Mouse (Mus musculus) ES-E14 (cell line): ENCODE data around the gene Dnajb5. TPM values are rescaled to one million over a fixed set of nuclear protein-coding genes. Genes with fewer than 3 reads are reported as not detected.

Experiments
- DNase-seq: peaks from one replicate; pipeline ENCODE4 v3.0.0-alpha.2; 2013; ENCODE audit warnings: low read depth, low spot score
- H3K27ac ChIP-seq: 2 replicates; pipeline ENCODE4 v1.5.1; 2012; ENCODE audit warnings: low read depth, mild to moderate bottlenecking, low read length, moderate library complexity, mixed read lengths; ENCODE audit not compliant: poor library complexity, insufficient read depth, severe bottlenecking
- H3K36me3 ChIP-seq: 2 replicates; pipeline ENCODE4 v1.6.1; 2012; ENCODE audit warnings: mild to moderate bottlenecking, low read length, moderate library complexity, mixed read lengths; ENCODE audit not compliant: control insufficient read depth, poor library complexity, insufficient read depth, severe bottlenecking
- H3K4me1 ChIP-seq, 2 experiments: fragments of 150-350 bp in 1 of 2; sonication (generic) in 1 of 2; 2 replicates each; pipeline ENCODE4 v1.6.1; 2012; ENCODE audit warnings: low read length in 2 of 2, mild to moderate bottlenecking in 1 of 2, mixed read lengths in 1 of 2; ENCODE audit not compliant: control insufficient read depth in 2 of 2, insufficient read depth in 2 of 2, poor library complexity in 1 of 2
- H3K4me3 ChIP-seq, 2 experiments: fragments of 150-350 bp in 1 of 2; sonication (generic) in 1 of 2; 2 replicates each; pipeline ENCODE4 v1.5.1; 2012; ENCODE audit warnings: low read length in 2 of 2, low read depth in 1 of 2, mild to moderate bottlenecking in 1 of 2, mixed read lengths in 1 of 2; ENCODE audit not compliant: insufficient read depth in 1 of 2, poor library complexity in 1 of 2, severe bottlenecking in 1 of 2
- H3K9ac ChIP-seq: 2 replicates; pipeline ENCODE4 v1.6.1; 2012; ENCODE audit warnings: low read depth, mild to moderate bottlenecking, low read length, mixed read lengths; ENCODE audit not compliant: poor library complexity, insufficient read depth, severe bottlenecking
- H3K9me3 ChIP-seq: fragments of 150-350 bp; sonication (generic); 2 replicates; pipeline ENCODE4 v1.6.1; 2012; ENCODE audit warnings: low read depth, mild to moderate bottlenecking, low read length; ENCODE audit not compliant: control insufficient read depth, insufficient read depth
- CHD2 ChIP-seq: IDR thresholded peaks from 2 replicates; pipeline ENCODE4 v1.6.1; 2014; ENCODE audit warnings: mild to moderate bottlenecking, low read depth, low read length, inconsistent platforms
- HCFC1 ChIP-seq: IDR thresholded peaks from 2 replicates; pipeline ENCODE4 v1.6.1; 2012; ENCODE audit warnings: low read length, inconsistent platforms, borderline replicate concordance; ENCODE audit not compliant: insufficient read depth
- MAFK ChIP-seq: IDR thresholded peaks from 2 replicates; pipeline ENCODE4 v1.6.1; 2014; ENCODE audit warnings: mild to moderate bottlenecking, low read depth, low read length, inconsistent platforms; ENCODE audit not compliant: insufficient read depth
- ZC3H11A ChIP-seq: IDR thresholded peaks from 2 replicates; pipeline ENCODE4 v1.6.1; 2012; ENCODE audit warnings: low read depth, mild to moderate bottlenecking, inconsistent platforms, low read length, borderline replicate concordance
- ZNF384 ChIP-seq: IDR thresholded peaks from 2 replicates; pipeline ENCODE4 v1.6.1; 2012; ENCODE audit warnings: low read depth, low read length, inconsistent platforms
- in situ Hi-C, 2 experiments: fragments of 600-800 bp; cut with MboI; formaldehyde crosslinking; loops; one replicate each; pipeline ENCODE4 v1.15.1; 2025; ENCODE audit warnings: low sequenced_read_pairs in 2 of 2, inconsistent platforms in 1 of 2; ENCODE audit not compliant: unreplicated experiment in 2 of 2
- total RNA-seq: library from RNA; depleted of rRNA; stranded (reverse); fragments of 300-350 nt; gene quantifications from 2 replicates; pipeline ENCODE4 v1.2.3, GENCODE M21; 2012

Dnajb5 gene
- total RNA-seq, 1 experiment: 13.3 TPM

DNA sequence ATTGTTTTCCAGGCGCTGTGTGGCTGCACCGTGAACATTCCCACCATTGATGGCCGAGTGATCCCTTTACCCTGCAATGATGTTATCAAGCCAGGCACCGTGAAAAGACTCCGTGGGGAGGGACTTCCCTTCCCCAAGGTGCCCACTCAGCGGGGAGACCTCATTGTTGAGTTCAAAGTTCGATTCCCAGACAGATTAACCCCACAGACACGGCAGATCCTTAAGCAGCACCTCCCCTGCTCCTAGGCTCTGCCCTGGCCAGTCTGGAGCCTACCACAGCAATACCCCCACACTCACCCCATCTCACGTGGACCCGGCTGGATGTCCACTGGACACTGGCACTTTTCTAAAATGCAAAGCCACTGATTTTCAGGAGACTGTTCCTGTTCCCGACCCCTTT, 7.7 kb downstream of the Dnajb5 start:
- Histone ChIP-seq H3K27ac (no peak overlapping the region), H3K4me1 (peaks cover 2 to 15% of the 10 kb centered on the region in 2 experiments; a peak in 3 of 4 replicates), H3K9ac (no peak overlapping the region), H3K4me3 (no peak overlapping the region), H3K9me3 (no peaks in the 10 kb centered on the region), H3K36me3 (peaks cover 14% of the 10 kb centered on the region; the same call in 1 of the 2 replicates)
- no peak for DNase-seq
- TF ChIP-seq ZNF384 (no peak), HCFC1 (no peak), ZC3H11A (no peak), CHD2 (no peak), MAFK (no peak)
- in situ Hi-C loops: no loop called here

DNA sequence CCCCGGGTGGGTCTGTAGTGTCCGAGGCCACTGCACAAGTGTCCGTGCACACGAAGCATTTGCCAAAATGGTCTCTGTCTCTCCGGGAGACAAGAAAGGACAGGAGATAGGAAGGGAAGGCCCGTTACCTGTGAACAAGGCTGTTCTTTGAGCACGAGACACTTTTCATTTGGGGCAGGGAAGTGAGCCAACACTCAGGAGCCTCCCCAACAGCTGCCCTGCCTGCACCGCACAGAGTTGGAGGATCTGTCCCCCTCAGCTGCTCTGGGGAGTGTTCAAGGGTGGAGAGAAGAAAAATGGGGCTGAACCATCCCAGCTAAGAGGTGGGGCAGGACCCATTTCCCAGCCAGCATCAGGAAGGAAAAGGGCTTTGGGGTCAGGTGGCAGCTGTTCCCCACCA, 8.4 kb downstream of the Dnajb5 start:
- DNase-seq: no peak
- no peak for TF ChIP-seq CHD2
- TF ChIP-seq ZC3H11A: no peak
- no peak for TF ChIP-seq ZNF384
- TF ChIP-seq MAFK: no peak
- TF ChIP-seq HCFC1: no peak
- no peak overlapping the region for H3K9ac ChIP-seq
- in situ Hi-C loops: no loop called here
- H3K36me3 ChIP-seq: peaks cover 14% of the 10 kb centered on the region; the same call in 1 of the 2 replicates
- no peaks in the 10 kb centered on the region for H3K9me3 ChIP-seq
- no peak overlapping the region for H3K27ac ChIP-seq
- H3K4me1 ChIP-seq: peaks cover 2 to 14% of the 10 kb centered on the region in 2 experiments; a peak in 3 of 4 replicates
- H3K4me3 ChIP-seq: no peak overlapping the region

DNA sequence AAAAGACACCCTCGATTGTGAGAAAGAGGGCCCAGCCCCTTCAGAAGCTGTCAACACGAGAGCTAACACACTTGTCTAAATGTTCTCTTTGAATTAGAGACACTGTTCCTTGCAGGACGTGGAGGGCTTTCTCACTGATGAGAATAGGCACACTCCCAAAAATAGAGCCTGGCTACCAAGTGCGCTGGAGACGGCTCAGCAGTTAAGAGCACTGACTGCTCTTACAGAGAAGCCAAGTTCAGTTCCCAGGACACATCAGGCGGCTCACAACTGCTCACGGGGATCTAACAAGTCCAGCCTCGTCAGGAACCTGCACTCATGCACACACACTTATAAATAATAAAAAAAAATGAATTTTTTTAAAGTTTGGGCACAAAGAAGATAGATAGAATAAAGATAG, 9.3 kb downstream of the Dnajb5 start:
- Histone ChIP-seq H3K4me3 (no peak overlapping the region), H3K27ac (no peak overlapping the region), H3K9me3 (no peaks in the 10 kb centered on the region), H3K9ac (no peak overlapping the region), H3K4me1 (peaks cover 2 to 5% of the 10 kb centered on the region in 2 experiments; a peak in 2 of 4 replicates), H3K36me3 (peaks cover 14% of the 10 kb centered on the region; the same call in 1 of the 2 replicates)
- TF ChIP-seq ZC3H11A (no peak), MAFK (no peak), CHD2 (no peak), ZNF384 (no peak), HCFC1 (no peak)
- in situ Hi-C loops: no loop called here
- no peak for DNase-seq

DNA sequence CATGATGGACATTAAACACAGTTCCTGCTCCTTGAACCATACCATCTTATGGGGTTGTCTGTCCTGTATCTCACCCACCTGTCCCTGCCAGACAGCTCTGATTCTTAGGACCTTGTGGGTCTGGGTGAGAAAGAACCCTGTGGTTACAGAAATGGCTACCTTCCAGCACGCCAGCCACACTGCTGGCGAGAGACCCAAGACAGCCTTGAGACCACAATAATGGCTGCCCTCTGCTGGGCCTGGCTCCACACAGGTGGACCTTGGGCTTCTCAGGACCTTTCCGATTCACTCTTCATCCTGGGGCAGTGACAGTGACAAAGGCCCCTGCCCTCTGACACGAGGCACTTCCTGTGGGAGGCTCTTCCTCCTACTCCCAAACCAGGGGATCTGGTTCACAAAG, 9.8 kb downstream of the Dnajb5 start:
- H3K9me3 ChIP-seq: no peaks in the 10 kb centered on the region
- no peak overlapping the region for H3K4me3 ChIP-seq
- no peak overlapping the region for H3K27ac ChIP-seq
- no peak for DNase-seq
- H3K9ac ChIP-seq: no peak overlapping the region
- H3K36me3 ChIP-seq: peaks cover 14% of the 10 kb centered on the region; the same call in 1 of the 2 replicates
- TF ChIP-seq ZC3H11A: no peak
- no peak for TF ChIP-seq MAFK
- no peak for TF ChIP-seq HCFC1
- TF ChIP-seq CHD2: no peak
- TF ChIP-seq ZNF384: no peak
- H3K4me1 ChIP-seq: peaks cover 2 to 4% of the 10 kb centered on the region in 2 experiments; a peak in 2 of 4 replicates
- in situ Hi-C loops: no loop called here

DNA sequence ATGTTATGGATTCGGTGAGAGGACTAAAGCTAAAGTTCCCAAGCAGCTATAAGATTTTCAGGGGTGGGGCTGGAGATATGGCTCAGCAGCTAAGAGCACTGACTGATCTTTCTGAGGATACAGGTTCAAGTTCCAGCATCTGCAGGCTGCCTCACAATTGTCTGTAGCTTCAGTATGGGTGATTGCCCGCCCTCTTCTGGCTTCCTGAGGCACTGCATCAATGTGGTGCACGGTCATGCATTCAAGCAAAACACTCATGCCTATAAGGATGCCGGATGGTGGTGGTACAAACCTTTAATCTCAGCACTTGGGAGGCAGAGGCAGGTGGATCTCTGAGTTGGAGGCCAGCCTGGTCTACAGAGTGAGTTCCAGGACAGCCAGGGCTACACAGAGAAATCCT, 12.0 kb downstream of the Dnajb5 start:
- H3K27ac ChIP-seq: no peak overlapping the region
- in situ Hi-C loops: loop anchor here (5.0 kb wide), 1 partner anchor 84 kb away; no protein-coding TSS in a partner anchor
- peaks cover 0 to 5% of the 10 kb centered on the region in 2 experiments; a peak in 2 of 4 replicates for H3K4me1 ChIP-seq
- peak; percentile 70 for DNase-seq
- no peak overlapping the region for H3K4me3 ChIP-seq
- no peak overlapping the region for H3K9ac ChIP-seq
- TF ChIP-seq ZC3H11A (peak; percentile 28; the same call in 1 of the 2 replicates), CHD2 (no peak), HCFC1 (no peak)
- H3K36me3 ChIP-seq: peaks cover 13% of the 10 kb centered on the region; the same call in 1 of the 2 replicates
- no peaks in the 10 kb centered on the region for H3K9me3 ChIP-seq
